Mouse (Mus musculus): ENCODE data around the gene Satb1.

The Satb1 gene

DNA sequence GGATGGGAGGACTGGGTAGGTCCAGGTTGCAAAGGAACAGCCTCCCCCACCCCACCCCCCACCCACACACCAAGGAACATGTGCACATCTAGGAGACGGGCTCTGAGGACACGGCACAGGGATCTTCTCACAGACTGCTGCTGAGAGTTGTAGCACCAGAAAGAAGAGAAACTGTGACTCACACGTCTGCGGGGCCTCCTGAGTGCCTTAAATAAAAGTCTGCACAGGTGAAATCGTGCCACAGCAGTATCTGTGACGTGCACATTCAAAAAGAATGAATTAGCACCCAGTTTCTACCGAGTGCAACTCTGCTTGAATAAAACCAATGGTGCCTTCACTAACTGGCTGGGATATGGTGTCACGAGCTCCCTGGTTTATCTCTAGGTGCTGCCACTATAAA is 69.5 kb downstream of the Satb1 start:
- DNase-seq: no peak

DNA sequence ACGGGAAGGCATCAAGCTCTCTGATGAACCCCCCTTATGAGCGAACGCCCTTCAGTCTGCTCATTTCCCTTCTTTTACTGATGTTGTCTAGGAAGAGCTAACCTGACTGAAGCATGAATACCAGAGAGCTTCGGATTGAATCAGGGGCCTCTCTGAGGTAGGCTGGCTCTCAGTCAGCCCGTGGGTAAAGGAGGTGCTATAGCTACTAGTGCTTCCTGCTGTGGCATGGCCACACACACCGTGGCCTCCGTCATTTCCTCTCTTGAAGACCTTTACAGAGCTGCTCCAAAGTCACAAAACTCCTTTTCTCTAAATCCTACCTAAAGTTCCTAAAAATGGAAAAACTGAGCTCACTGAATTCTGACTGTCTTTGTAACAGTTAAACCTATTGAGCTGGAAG is 70.6 kb downstream of the Satb1 start:
- DNase-seq: no peak

- no peak for DNase-seq
Observed at GRCm38 (mm10) chr17:51760997-51761655, 72.0 kb downstream of the Satb1 start.

DNA sequence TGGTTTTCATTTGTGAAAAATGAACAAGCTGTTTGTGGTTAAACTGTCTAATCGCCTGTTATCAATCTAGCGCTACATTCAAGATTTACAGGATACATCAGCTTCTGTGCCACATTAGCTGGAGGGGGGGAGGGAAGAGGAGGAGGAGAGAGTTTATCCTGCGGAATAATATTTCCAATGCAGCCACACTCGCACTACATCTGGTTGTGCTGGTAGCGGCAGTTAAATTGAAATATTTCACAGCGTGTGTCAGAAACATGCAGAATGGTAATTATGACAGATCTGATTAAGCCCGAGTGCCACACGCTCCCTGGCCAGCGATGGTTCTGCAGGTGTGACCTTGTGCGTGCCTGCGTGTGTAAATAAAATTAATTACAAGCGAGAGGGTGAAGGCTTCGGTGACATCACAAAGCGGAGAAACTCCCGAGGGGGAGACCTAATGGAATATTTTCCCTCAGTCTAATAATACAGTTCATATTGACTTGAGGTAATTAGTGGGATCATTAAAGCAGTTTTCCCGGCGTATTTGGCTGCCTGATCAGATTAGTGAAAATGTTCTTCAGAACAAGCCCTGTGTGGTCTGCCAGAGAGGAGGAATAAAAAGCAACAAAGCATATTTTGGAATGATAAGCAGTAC is 72.7 kb downstream of the Satb1 start:
- DNase-seq: no peak

GRCm38 (mm10) chr17:51759509-51759908 is 73.6 kb downstream of the Satb1 start:
- DNase-seq: no peak

- DNase-seq: no peak
Observed at GRCm38 (mm10) chr17:51752142-51752541, 80.9 kb downstream of the Satb1 start.

DNA sequence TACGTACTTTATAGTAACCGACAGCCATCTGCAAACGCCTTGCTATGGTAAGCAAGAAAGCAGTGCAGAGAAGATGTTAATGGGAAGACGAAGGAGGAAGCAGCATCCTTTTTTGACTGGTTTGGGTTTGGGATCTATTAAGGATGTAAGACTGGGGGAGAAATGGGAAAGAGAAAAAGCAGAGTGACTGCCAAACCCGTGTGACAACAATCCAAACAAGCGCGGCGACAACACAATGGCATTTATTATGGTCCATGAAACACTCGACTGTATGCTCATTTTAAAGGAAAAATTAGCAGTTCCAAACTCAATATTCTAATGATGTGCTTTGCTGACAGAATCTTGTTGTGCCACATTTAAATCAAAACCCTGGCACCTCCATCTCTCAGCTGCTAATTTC is 85.9 kb downstream of the Satb1 start:
- DNase-seq: no peak

GRCm38 (mm10) chr17:51742502-51742901 is 90.6 kb downstream of the Satb1 start:
- DNase-seq: no peak

GRCm38 (mm10) chr17:51741126-51741525 is 92.0 kb downstream of the Satb1 start:
- DNase-seq: no peak

GRCm38 (mm10) chr17:51740246-51740645 is 92.8 kb downstream of the Satb1 start:
- no peak for DNase-seq

DNA sequence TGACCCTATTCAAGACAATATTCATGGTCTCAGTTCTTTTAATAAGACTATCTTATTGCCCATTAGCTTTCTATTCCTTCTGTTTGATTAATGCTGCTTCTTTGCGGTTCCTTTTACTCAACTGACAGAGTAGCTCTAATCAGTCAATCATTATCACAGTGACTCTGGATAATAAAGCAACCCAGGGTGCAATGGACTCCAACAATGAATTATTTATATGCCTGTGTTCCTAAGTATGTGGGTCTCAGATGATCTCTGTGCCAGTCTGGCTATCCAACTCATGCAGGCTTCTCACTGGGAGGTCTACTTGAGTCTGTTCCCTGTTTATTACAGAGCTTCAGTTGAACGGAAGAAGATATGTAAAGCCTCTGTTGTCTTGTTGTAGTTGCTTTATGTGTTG is 108.6 kb downstream of the Satb1 start:
- no peak for DNase-seq

DNA sequence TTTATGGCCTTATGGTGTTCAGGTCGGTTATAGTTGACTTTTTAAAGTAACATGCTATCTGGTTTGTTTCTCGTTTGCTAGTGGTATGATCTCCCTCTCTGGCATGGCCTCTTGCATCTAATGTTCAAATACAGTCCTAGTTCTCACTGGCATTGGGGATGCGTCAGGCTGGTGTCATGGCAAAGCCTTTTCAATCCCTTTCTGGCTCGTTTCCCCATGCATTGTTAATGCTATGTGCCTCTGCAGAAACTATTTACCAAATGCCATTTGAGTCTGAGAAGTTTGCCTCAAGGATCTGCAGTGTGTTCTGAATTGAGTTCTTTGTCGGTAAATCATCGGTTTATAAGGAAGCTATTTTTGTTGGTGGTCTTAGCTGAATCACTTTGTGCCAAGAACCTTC is 137.4 kb downstream of the Satb1 start:
- no peak for DNase-seq

GRCm38 (mm10) chr17:51695271-51695670 is 137.8 kb downstream of the Satb1 start:
- DNase-seq: no peak

- no peak for DNase-seq
Observed at GRCm38 (mm10) chr17:51690526-51690925, 142.6 kb downstream of the Satb1 start.

GRCm38 (mm10) chr17:51687226-51687625 is 145.9 kb downstream of the Satb1 start:
- DNase-seq: no peak

Data from lung, adult 18-20 months (tissue).